Mouse (Mus musculus) left cerebral cortex, adult 8-10 months (tissue): ENCODE data around the gene Btnl2. TPM values are rescaled to one million over a fixed set of nuclear protein-coding genes. Genes with fewer than 3 reads are reported as not detected.
A peak's percentile ranks its signal among the peaks of the same experiment; 100 is the strongest.
"Not testable (repeated sequence)": the region's sequence is repeated elsewhere in the genome, so short reads cannot be mapped to it uniquely, and the experiment has no call there.

Experiments
- DNase-seq, 2 experiments: peaks; one replicate each; pipeline ENCODE4 v3.0.0; 2022; ENCODE audit warnings: low spot score in 2 of 2
- total RNA-seq, 4 experiments: library from RNA; stranded (reverse); gene quantifications; 2 replicates each; pipeline ENCODE4 v1.2.4; 2022

Btnl2 gene
- under 1 TPM; 0.49 to 0.82 (median 0.63) TPM for total RNA-seq

DNA sequence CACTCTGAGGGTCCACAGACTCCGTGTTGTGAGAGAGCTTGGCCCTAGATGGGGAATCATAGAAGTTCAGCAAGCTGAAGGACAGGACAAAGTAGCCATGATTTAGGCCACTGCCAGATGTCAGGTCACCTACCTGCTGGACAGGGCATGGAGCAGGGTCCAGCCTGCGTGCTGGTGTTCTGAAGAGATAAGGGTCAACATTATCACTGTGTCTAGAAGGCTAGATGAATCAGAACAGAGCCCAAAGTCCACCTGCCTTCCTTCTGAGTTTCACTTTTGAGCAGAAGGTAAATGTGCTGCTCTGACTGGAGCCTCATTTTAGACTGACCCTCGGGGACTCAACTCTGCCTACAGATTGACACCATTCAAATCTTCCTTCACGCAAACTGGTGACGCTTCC is at the start of gene Btnl2:
TSS of gene Btnl2 (plus strand) at position 284 of the 400 bp plus-strand sequence.
- no peak for DNase-seq

DNA sequence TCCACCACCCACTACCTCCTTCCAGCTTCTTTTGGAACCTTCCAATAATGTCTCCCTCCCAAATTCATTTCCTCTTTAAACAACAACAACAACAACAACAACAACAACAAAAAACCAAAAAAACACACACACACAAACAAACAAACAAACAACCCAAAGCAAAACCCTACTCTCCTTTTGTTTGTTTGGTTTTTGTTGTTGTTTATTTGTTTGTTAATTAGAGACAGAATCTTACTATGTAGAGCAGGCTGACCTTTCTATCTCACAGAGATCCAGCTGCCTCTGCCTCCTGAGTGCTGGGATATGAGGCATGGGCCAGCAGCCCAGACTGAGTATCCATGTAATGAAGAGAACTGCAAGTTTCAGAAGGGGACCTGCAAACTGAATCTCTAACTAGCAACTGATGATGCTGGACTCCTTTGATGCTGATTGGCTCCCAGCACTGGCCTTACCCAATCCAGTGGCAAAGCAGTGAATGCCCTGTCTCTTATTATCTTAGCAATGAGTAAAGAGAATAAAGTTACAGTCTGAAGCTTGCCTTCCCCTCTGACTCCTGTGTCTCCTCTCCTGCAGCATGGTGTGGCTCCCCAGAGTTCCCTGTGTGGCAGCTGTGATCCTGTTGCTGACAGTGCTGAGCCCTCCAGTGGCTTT is 49.1 kb upstream of the Btnl2 start, which contains the start of gene H2-Eb1:
TSS of gene H2-Eb1 (plus strand) at position 488 of the 651 bp plus-strand sequence.
- peak; percentile 75 to 85 for DNase-seq

DNA sequence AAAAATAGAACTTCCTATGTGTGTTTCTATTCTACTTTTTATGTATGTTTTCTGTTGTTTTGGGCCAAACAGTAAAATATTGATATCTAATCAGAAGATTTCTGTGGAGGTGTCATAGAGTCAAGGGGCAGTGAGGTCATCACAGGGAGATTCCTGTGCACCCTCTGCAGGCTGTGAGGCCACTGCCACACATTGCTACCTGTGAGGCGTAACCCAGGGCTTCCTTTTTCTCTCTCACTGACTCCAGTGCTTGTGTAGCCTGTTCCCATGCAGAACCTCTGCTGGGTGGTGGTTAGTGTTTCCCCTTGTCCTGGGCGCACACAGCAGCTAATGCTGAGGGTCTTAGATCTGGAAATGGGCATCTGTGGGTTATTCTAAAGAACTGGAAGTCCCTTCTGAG is 48.2 kb upstream of the Btnl2 start:
- no peak for DNase-seq

DNA sequence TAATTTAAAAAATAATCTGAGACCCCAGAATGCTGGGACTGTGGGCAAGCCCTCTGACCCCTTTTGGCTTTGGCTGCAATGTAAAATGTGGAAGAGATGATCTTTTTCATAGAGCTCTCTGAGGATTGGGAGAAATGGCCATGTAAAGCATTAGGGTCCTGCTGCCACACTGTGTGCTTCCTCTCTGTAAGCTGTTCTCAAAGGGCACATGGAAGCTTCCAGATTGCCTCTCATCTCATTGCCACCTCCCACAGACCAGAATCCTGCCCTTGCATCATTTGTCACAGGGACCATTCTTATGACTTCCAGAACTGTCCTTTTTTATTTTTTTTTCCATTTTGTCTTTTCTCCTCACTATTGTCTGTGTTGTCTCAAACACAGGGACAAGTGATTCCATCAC is 47.4 kb upstream of the Btnl2 start:
- DNase-seq = no peak

DNA sequence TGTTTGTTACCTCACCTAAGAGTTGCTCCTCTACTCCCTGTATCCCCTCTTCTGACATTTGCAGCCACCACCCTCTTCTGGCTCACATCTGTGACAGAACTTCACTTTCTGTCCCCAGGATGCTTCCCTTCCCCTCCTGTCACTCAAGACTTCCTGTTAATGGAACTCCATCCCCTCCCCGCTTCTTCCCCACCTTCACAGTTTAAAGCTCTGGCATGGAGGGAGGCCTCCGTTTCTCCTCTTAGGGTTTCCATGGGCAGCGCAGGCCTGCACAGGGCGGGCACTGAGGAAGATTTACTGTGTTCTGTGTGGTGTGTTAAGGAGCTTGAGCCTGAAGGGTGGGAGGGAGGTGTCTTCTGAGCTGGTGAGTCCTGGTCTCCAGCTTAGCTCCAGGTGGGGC is 46.5 kb upstream of the Btnl2 start:
- no peak for DNase-seq

DNA sequence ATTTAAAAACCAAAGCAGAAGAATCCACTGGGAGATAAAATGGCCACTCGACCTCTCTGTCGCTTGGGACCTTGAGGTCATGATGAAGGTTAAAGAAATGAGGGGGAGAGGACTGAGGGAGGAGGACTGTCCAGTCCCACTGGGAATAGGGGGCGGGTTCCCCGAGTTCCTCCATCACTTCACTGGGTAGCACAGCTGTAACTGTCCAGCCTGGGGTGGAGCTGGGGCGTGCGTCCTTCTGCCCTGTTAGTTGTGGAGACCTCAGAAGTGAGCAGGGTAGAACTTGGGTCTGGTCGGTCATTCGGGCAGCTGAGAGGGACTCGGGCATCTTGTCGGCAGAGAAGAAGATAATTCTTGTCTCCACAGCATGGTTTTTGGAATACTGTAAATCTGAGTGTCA is 45.4 kb upstream of the Btnl2 start:
- no peak for DNase-seq

DNA sequence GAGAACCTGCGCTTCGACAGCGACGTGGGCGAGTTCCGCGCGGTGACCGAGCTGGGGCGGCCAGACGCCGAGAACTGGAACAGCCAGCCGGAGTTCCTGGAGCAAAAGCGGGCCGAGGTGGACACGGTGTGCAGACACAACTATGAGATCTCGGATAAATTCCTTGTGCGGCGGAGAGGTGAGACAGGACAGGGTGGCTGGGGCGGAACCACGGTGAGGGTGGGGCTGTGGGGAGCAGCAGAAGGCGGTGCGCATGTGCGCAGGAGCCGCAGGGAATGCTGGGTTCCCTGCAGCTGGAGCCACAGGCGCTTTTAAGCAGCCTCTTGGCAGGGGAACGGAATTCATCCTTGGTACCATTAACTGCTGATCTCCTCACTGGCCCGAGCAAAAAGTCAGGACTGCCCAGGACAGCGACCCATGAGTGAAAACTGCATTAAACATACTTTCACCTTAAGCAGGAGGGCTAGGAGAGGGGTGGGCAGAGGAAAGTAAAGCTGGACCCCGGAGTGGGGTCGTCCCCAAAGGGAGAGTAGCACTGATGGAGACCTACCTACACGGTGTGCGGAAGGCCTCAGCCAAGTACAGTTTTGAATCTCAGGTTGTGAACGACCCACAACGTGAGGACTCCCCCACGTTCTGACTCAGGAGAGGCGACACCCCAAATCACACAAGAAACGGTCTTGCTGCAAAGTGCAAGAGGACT is 44.8 kb upstream of the Btnl2 start:
- peak; percentile 40 to 62 for DNase-seq

DNA sequence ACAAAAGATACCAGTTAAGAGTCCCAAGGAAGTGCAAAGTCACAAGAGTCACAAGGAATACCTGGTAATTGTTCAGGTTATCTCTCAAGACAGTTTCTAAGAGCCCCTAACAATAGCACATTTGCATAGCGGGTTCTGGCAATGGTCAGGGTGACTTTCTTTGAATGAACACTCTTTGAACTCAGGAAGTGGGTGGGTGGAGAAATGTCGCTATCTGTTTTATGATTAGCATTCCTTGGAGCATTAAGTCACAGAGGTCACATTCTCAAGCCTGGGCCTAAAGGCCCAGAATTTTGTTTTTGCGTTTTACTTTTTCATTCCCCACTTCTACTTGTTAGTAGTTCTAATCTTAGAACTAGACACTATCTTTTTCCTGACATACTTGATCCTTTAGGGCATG is 44.1 kb upstream of the Btnl2 start:
- DNase-seq = not testable (repeated sequence)

DNA sequence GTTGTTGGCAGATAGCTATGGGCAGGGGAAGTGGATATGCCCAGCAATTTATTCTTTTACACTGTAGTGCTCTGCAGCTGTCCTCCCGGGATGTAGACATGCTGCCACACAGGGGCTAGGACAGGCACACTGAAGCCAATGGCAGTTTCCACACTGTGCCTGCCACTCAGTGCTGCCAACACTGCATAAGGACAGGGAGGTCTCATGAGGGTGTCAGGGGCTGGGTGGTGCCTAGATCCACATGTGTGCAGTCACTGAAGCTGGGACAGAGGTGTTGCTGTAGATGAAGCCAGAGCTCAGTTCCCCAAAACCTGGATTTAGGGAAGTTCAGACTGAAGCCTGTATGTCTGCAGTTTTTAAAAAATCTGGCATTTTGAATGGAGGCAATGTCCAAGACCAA is 42.4 kb upstream of the Btnl2 start:
- DNase-seq = no peak

DNA sequence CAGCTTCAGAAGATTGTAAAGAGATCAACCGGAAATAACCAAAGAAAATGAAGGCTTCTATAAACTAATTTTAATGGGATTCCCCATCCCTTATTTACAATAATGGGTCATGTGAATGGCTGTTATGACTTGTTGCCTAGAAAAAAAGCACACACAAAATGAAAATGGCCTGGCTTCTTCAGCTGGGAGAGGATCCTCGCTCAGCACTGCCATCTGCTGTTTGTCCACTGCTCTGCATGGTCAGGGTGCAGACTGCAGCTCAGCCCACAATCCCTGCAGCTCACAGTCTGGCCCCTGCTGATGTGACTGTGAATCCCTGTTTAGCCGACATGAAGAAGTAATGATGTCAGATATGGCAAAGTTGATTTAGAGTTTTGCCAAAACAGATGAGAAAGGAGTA is 41.2 kb upstream of the Btnl2 start:
- DNase-seq = peak; percentile 41 to 62

DNA sequence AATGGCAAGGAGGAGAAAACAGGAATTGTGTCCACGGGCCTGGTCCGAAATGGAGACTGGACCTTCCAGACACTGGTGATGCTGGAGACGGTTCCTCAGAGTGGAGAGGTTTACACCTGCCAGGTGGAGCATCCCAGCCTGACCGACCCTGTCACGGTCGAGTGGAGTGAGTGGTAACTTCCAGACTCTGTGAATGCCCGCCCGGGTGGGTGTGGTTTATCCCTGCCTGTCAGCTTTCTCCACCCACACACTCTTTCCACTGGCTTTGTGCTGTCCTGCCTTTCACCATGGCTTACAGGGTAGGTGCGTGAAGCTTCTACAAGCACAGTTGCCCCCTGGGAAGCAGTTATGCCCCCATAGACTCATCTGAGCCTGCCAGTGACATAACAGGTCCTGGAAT is 40.3 kb upstream of the Btnl2 start:
- DNase-seq = no peak

DNA sequence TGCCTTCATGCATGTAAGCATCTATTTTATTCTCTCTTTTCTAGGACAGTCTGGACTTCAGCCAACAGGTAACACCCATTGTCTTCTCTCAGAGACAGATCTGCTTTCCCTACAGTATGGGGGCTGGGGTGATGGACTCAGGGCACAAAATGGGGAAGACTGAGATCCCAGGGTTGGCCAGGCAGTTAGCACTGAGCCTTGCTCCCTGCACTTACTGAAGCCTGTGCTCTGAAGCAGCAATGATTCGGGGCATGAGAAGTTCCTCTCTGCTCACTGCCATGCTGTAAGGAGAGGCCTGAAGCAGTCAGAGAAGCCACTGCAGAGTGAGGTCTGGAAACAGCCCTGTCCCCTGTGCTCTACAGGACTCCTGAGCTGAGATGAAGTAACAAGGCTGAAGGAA is 39.1 kb upstream of the Btnl2 start:
- no peak for DNase-seq

DNA sequence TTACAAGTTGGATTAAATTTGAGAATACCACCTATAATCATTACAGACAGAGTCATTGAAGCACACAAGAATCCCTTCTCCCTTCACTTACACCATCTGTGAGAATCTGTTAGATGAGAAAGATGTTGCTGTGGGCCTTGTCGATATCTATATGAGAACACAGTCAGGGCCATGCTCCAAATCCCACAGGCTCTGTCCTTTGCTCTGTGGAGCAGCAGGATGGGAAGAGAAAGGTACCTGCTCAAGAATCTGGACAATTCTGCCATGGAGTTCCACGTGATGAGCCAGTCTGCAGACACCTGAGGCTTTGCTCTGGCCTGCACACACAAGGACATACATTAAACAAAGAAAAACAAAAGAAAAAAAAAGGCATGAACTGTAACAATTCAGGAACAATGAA is 37.9 kb upstream of the Btnl2 start:
- no peak for DNase-seq

DNA sequence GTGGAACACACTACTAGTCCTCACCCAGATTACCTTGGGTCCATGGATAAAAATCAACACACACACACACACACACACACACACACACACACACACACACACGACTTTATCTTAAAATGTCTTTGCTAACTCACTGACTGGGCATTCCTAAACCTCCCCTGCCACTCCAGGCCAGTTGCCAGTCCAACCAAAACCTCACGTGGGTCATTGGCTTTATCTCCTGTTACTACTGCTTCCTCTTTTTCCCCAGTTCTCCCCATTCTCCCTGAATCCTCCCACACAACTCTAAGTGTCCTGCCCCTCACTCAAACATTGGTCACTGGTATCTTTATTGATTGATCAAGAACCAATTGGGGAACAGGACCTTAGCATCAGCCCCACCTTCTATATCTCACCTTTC is 37.3 kb upstream of the Btnl2 start:
- no peak for DNase-seq

DNA sequence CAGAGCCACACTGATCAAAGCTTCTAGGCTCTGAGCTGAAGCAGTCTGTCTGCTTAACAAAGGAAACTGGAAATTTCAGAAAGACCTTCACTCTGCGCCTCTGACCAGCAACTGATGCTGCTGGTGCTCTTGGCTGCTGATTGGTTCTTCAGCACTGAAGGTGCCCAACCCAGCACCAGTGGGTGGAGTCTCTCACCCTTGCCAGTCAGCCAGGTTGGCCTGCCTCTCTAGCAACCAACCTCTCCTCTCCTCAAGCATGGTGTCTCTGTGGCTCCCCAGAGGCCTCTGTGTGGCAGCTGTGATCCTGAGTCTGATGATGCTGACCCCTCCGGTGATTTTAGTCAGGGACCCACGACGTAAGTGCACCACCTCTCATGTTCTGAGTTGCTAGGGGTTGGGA is 29.2 kb upstream of the Btnl2 start, which contains the start of gene H2-Eb2:
TSS of gene H2-Eb2 (plus strand) at position 230 of the 400 bp plus-strand sequence.
- no peak for DNase-seq

DNA sequence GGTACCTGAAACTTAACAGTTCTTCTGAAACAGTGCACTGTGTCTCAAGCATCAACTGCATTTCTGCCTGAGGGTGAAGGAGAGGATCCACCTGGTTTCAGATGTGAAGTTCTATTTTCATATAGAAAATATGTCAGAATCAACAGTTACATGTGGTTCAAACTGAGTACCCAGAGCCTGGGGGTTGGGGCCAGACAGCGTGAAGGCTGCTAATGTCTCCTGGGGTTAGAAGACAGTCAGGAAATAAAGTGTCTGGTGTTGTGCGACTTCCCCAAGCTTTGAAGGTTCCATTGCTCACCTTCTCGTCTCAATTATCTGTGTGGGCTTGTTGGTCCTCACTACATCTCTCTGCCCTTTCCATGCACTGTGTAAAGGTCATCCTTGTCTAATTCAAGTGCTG is 28.2 kb upstream of the Btnl2 start:
- no peak for DNase-seq

DNA sequence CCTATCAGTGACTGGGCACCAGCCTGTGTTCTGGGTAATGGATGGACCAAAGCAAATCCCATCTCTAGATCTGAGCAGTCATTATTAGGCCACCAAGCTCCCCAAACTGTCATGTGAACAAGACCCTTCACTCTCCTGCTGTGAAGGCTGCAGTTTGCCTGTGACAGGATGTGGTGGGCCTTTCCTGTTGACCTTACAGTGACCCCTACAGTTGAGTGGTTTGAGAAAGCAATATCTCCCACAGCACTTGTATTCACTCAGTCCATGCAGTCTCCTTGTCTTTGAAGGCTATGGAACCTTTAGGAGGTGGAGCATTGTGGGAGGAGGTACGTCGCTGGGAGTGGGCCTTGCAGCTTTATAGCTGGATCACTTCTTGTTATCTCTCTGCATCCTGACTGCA is 24.8 kb upstream of the Btnl2 start:
- no peak for DNase-seq

DNA sequence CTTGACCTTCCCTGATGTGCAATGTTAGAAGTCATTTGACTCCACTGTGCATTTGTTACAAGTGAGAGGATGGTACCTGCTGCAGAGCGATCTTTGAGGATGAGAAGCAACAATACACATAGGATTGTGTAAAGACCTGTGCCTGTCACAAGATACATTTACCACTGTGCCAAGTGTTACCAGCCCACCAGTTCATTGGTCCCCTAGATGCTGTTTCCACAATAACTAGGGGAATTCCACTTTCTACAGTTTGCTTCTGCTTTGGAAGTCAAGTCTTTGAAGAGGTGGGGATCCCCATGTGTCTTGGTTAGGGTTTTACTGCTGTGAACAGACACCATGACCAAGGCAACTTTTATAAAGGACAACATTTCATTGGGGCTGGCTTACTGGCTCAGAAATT is 23.4 kb upstream of the Btnl2 start:
- no peak for DNase-seq

DNA sequence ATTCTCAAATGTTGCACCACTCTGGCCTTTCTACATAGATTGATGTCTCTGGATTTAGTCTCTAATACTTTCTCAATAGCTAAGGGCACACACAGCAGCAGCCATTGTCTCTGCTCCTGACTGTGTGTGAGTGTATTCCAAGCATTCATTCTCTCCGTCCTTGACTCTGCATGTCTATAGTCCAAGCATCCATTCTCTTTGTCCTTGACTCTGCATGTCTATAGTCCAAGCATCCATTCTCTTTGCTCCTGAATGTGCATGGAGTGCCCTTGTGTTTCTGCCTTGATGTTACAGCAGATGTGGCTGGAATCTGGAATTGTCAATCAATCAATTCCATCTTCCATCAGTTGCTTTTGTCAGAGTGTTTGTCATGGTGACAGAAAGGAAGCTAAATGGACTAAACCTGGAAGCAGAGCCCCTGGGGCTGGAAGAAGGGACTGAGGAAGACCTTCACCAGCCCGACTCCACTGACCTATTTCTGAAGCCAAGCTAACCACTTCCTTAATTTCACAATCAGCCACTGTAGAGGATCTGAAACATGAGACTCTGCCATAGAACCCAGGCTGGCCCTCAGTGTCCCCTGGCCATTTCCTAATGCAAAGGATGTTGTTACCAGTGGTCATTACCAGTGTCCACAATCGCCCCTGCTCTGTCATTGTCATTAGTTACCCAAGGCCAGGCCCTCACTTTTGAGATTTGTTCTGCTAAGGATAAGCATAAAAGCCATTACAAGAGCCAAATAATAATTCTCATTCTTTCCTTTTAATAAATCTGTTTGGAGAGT is 13.8 kb upstream of the Btnl2 start:
- DNase-seq = no peak

DNA sequence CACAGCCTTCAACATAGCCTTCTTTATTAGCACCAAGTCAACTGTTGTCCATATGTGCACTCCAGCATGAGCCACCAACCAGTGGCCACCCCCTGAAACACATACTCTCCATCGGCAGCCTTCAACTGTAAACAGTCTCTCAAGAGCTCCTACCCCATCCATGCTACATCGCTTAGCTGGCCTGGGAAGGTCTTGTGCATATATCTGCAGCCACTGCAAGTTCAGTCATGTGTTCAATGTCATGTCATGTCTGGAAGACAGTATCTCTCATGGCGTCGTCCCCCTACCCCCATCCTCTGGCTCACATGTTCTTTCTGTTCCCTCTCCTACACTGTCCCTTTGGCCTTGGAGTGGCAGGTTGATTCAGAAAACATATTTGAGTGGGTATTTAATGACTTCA is 9.7 kb upstream of the Btnl2 start:
- no peak for DNase-seq

DNA sequence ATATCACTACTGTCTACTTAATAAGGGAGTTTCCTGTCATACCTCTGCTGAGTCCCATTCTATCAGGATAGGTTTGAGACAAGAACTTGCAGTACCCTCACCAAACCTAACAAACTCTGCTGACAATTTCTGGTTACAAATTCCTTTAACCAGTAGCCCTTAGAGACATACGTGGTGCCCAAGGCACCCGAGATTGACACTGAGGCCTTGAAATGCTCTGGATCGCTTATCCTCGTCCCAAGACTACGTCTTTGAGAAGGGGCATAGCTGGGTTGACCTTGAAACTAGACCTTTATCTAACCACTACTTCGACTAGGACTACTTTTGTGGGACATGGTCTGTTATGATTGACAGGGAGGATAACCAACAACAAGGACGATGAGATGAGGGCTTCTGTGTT is 9.1 kb upstream of the Btnl2 start:
- no peak for DNase-seq

DNA sequence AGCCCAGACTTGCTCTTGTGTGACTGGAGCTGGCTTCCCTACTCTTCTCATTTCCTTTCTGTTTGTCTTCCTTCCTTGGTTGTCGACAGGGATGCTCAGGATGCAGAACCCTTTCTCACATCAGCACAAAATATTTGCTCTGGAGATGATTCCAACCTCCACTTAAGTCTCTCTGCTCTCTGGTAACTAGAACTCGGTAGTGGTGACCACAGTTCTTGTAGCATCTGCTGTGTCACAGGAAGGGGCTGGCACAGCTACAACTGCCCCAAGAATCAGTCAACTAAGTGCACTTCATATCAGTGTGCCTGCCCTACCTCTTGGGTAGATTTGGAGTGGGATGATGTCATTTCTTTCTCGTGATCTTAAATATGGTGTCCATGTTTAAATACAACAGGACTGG is 8.6 kb upstream of the Btnl2 start:
- DNase-seq = no peak
